15 mouse cellular contexts compared by ENCODE assay signal in the genomic region with DNA sequence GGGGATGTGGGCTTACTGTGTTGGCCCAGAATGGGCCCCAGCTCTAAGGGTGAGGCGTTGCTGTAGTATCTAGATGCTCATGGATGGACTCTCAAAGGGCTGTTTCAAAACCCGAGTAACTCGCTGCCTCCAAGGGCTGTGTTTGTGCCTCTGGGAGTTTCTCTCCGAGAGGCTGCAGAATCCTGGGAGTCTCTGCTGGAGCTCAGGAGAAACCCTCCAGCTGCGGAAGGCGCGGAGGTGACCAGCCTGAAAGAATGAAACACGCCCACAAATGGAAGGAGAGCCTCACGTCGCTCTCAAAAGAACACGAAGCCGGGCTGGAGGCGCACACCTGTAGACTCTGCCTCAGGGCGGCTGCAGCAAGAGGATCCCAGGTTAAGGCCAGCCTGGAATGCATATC.
DNase-seq lines count a peak whose midpoint lies in the region; ATAC-seq and TF ChIP-seq lines count a peak whose summit lies in the region.
"Had no signal": no experiment of that assay in that cellular context is flagged by ENCODE, and none has a peak within 500 bp of the region (broad histone marks: within the 10 kb centered on the region; RNA-seq: fewer than 3 reads in every experiment).

No protein-coding gene starts in this region.

- H3K36me3 ChIP-seq in hindbrain, embryonic 10.5 days: no peaks in the 10 kb centered on the region
- H3K36me3 ChIP-seq in hindbrain, embryonic 13.5 days: no peaks in the 10 kb centered on the region
- H3K36me3 ChIP-seq in midbrain, embryonic 11.5 days (ENCODE audit: control insufficient read depth, insufficient read depth, low read length): no peaks in the 10 kb centered on the region
- H3K36me3 ChIP-seq in midbrain, postnatal 0 days (ENCODE audit: insufficient read depth, low read length): no peaks in the 10 kb centered on the region
- H3K36me3 ChIP-seq in splenic B cell, adult 2 months (ENCODE audit: control insufficient read depth, insufficient read depth, low read length, poor library complexity, severe bottlenecking): no peaks in the 10 kb centered on the region

- intact Hi-C loops in left cerebral cortex, postnatal 4 days (cut with DNase I): no loop called here

- H3K4me3 ChIP-seq in hindbrain, embryonic 10.5 days: peak overlapping the region; percentile 14; the same call in 1 of the 2 replicates
- H3K4me3 ChIP-seq in hindbrain, embryonic 13.5 days: no peak overlapping the region
- H3K4me3 ChIP-seq in midbrain, embryonic 11.5 days (ENCODE audit: low read depth, low read length): no peak overlapping the region
- no peak overlapping the region for H3K4me3 ChIP-seq in midbrain, postnatal 0 days (ENCODE audit: low read depth, low read length)
- H3K4me3 ChIP-seq: left cerebral cortex, adult 2 months had no signal

- H3K27ac ChIP-seq in hindbrain, embryonic 10.5 days: no peak overlapping the region
- H3K27ac ChIP-seq in hindbrain, embryonic 13.5 days: no peak overlapping the region
- H3K27ac ChIP-seq in midbrain, embryonic 11.5 days (ENCODE audit: low read depth, low read length): no peak overlapping the region
- no peak overlapping the region for H3K27ac ChIP-seq in midbrain, postnatal 0 days (ENCODE audit: low read depth, low read length)
- H3K27ac ChIP-seq: left cerebral cortex, adult 2 months had no signal

- H3K9ac ChIP-seq in hindbrain, embryonic 13.5 days: no peak overlapping the region
- H3K9ac ChIP-seq in midbrain, embryonic 11.5 days (ENCODE audit: low read length): no peak overlapping the region
- no peak overlapping the region for H3K9ac ChIP-seq in midbrain, postnatal 0 days (replicated peaks; ENCODE audit: low read length, poor library complexity, severe bottlenecking)

- H3K27me3 ChIP-seq in hindbrain, embryonic 10.5 days (ENCODE audit: insufficient read depth, poor library complexity, severe bottlenecking): peaks cover 99% of the 10 kb centered on the region
- H3K27me3 ChIP-seq in hindbrain, embryonic 13.5 days: peaks cover 95% of the 10 kb centered on the region
- peaks cover 91% of the 10 kb centered on the region for H3K27me3 ChIP-seq in midbrain, embryonic 11.5 days (ENCODE audit: control insufficient read depth, insufficient read depth, low read length)
- peaks cover 66% of the 10 kb centered on the region for H3K27me3 ChIP-seq in midbrain, postnatal 0 days (ENCODE audit: insufficient read depth, low read length)
- H3K27me3 ChIP-seq in splenic B cell, adult 2 months (ENCODE audit: control insufficient read depth, insufficient read depth, low read length, poor library complexity, severe bottlenecking): peaks cover 4% of the 10 kb centered on the region; the same call in 1 of the 2 replicates

- H3K4me1 ChIP-seq in hindbrain, embryonic 10.5 days (replicated peaks): peaks cover 66% of the 10 kb centered on the region
- peaks cover 46% of the 10 kb centered on the region for H3K4me1 ChIP-seq in hindbrain, embryonic 13.5 days (replicated peaks)
- H3K4me1 ChIP-seq in midbrain, embryonic 11.5 days (ENCODE audit: control insufficient read depth, insufficient read depth, low read length): peaks cover 31% of the 10 kb centered on the region
- H3K4me1 ChIP-seq in midbrain, postnatal 0 days (ENCODE audit: insufficient read depth, low read length): 0 out of 2 replicates have a peak, but pooled peaks cover 3% of the 10 kb centered on the region

- under 1% methylated on average over 14 of the region's 14 CpGs for WGBS in hindbrain, embryonic 10.5 days
- WGBS in hindbrain, embryonic 13.5 days: 1% methylated on average over 14 of the region's 14 CpGs
- WGBS in midbrain, embryonic 11.5 days: under 1% methylated on average over 14 of the region's 14 CpGs
- 2% methylated on average over 14 of the region's 14 CpGs for WGBS in midbrain, postnatal 0 days

- no peak for ATAC-seq in hindbrain, embryonic 13.5 days (ENCODE audit: low FRiP score)
- no peak for ATAC-seq in midbrain, embryonic 11.5 days (ENCODE audit: low FRiP score)
- no peak for ATAC-seq in midbrain, postnatal 0 days (ENCODE audit: low FRiP score)
- ATAC-seq: forebrain, embryonic 14.5 days had no signal

- H3K9me3 ChIP-seq in hindbrain, embryonic 10.5 days: no peaks in the 10 kb centered on the region
- no peaks in the 10 kb centered on the region for H3K9me3 ChIP-seq in hindbrain, embryonic 13.5 days
- H3K9me3 ChIP-seq in midbrain, embryonic 11.5 days (ENCODE audit: control insufficient read depth, low read length): no peaks in the 10 kb centered on the region
- H3K9me3 ChIP-seq in midbrain, postnatal 0 days (ENCODE audit: low read length): no peaks in the 10 kb centered on the region

- TF ChIP-seq CTCF in midbrain, postnatal 0 days (IDR thresholded peaks at IDR 0.05): no peak

- no peak overlapping the region for H3K4me2 ChIP-seq in hindbrain, embryonic 13.5 days
- no peak overlapping the region for H3K4me2 ChIP-seq in midbrain, embryonic 11.5 days
- no peak overlapping the region for H3K4me2 ChIP-seq in midbrain, postnatal 0 days (ENCODE audit: low read depth, low read length, poor library complexity, severe bottlenecking)
- H3K4me2 ChIP-seq: liver, embryonic 11.5 days had no signal

- peak; percentile 56 for DNase-seq in hindbrain, embryonic 10.5 days (ENCODE audit: low spot score)
- DNase-seq in midbrain, embryonic 11.5 days (ENCODE audit: low spot score, missing footprints): peak; percentile 93
- no peak for DNase-seq in midbrain, postnatal 0 days (ENCODE audit: low spot score)
- DNase-seq in embryo, embryonic 10.5 days (ENCODE audit: low spot score): peak; percentile 45
- peak; percentile 18 for DNase-seq in splenic B cell, adult 2 months (ENCODE audit: low read depth, low spot score)
- no peak for DNase-seq in left cerebral cortex, postnatal 4 days
- DNase-seq in gastrocnemius, adult 8-10 months (ENCODE audit: low spot score in 2 of 2): no peak
- DNase-seq: adrenal gland, postnatal 36 days; gastrocnemius, postnatal 36 days; heart, postnatal 36 days; lung, postnatal 36 days had no signal

Comparison
In these comparisons a context has a peak if more than half of its experiments do, and no peak if none do; other contexts are left out.
1. DNase-seq: peak in hindbrain, embryonic 10.5 days (single experiment), midbrain, embryonic 11.5 days (single experiment), embryo, embryonic 10.5 days (single experiment) and splenic B cell, adult 2 months (single experiment); none in midbrain, postnatal 0 days (single experiment), left cerebral cortex, postnatal 4 days (single experiment) and gastrocnemius, adult 8-10 months (0 of 2).